Mouse (Mus musculus) lung, postnatal 0 days (tissue): ENCODE data around the gene Psma5.

ENCODE experiments used
- CTCF ChIP-seq: IDR thresholded peaks from 2 replicates; pipeline ENCODE4 v1.5.1; 2016; ENCODE audit warnings: antibody characterized with exemption, mild to moderate bottlenecking
- EP300 ChIP-seq: IDR thresholded peaks from 2 replicates; pipeline ENCODE4 v1.6.1; 2016; ENCODE audit warnings: antibody characterized with exemption, mild to moderate bottlenecking, control low read depth

DNA sequence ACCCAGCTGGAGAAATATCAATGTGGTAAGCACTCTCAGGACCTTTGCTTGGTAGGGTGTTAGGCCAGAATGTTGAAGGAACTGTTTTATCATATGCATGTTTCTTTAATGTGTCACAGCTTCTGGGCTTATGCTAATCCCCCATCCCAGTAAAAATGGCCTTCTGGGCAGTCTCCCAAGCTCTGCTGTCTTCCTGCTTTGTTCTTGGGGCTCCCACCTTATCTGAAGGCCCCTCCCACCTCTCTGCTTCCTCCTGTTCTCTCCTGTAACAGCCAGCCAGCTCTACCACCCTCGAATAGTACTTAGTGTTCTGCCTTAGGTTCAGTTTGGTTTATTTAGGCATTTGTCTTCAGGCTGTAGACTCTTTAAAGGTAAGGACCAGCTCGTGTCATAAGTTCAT lies 37.7 kb downstream of the Psma5 start:
- TF ChIP-seq CTCF (no peak), EP300 (no peak)
